Mouse (Mus musculus): Measurements from ENCODE around the gene Stab2. TPM values are rescaled to one million over a fixed set of nuclear protein-coding genes. Genes with fewer than 3 reads are reported as not detected.

Gene Stab2
- total RNA-seq, 2 experiments from 2014 or later, result 0.04 to 1.9 TPM

- no peak for ATAC-seq (ENCODE audit: poor library complexity, severe bottlenecking)
Observed at GRCm38 (mm10) chr10:86907043-86907442, 100.8 kb downstream of the Stab2 start.

GRCm38 (mm10) chr10:86895531-86895930, 112.3 kb downstream of the Stab2 start:
- no peak for ATAC-seq (ENCODE audit: poor library complexity, severe bottlenecking)

GRCm38 (mm10) chr10:86891066-86891465, 116.8 kb downstream of the Stab2 start:
- ATAC-seq (ENCODE audit: poor library complexity, severe bottlenecking), result no peak

GRCm38 (mm10) chr10:86890166-86890930, 117.5 kb downstream of the Stab2 start:
- no peak for ATAC-seq (ENCODE audit: poor library complexity, severe bottlenecking)

- ATAC-seq (ENCODE audit: poor library complexity, severe bottlenecking), result no peak
Observed at GRCm38 (mm10) chr10:86889440-86889839, 118.4 kb downstream of the Stab2 start.

GRCm38 (mm10) chr10:86886434-86886833, 121.4 kb downstream of the Stab2 start:
- peak; percentile 21; the same call in 1 of the 2 replicates for ATAC-seq (ENCODE audit: poor library complexity, severe bottlenecking)

- ATAC-seq (ENCODE audit: poor library complexity, severe bottlenecking), result no peak
Observed at GRCm38 (mm10) chr10:86881448-86881847, 126.4 kb downstream of the Stab2 start.

- no peak for ATAC-seq (ENCODE audit: poor library complexity, severe bottlenecking)
Observed at GRCm38 (mm10) chr10:86880071-86880806, 127.6 kb downstream of the Stab2 start.

GRCm38 (mm10) chr10:86878721-86879120, 129.1 kb downstream of the Stab2 start:
- ATAC-seq (ENCODE audit: poor library complexity, severe bottlenecking), result no peak

GRCm38 (mm10) chr10:86872591-86872990, 135.2 kb downstream of the Stab2 start:
- ATAC-seq (ENCODE audit: poor library complexity, severe bottlenecking), result no peak

GRCm38 (mm10) chr10:86872121-86872520, 135.7 kb downstream of the Stab2 start:
- no peak for ATAC-seq (ENCODE audit: poor library complexity, severe bottlenecking)

- ATAC-seq (ENCODE audit: poor library complexity, severe bottlenecking), result no peak; the same call in 1 of the 2 replicates
Observed at GRCm38 (mm10) chr10:86863429-86863828, 144.4 kb downstream of the Stab2 start.

- ATAC-seq (ENCODE audit: poor library complexity, severe bottlenecking), result no peak
Observed at GRCm38 (mm10) chr10:86862496-86862895, 145.3 kb downstream of the Stab2 start.

GRCm38 (mm10) chr10:86860396-86860795, 147.4 kb downstream of the Stab2 start:
- ATAC-seq (ENCODE audit: poor library complexity, severe bottlenecking), result no peak

- no peak for ATAC-seq (ENCODE audit: poor library complexity, severe bottlenecking)
Observed at GRCm38 (mm10) chr10:86853433-86853832, 154.4 kb downstream of the Stab2 start.

GRCm38 (mm10) chr10:86852160-86852559, 155.7 kb downstream of the Stab2 start:
- ATAC-seq (ENCODE audit: poor library complexity, severe bottlenecking), result no peak

GRCm38 (mm10) chr10:86849508-86849907, 158.3 kb downstream of the Stab2 start:
- ATAC-seq (ENCODE audit: poor library complexity, severe bottlenecking), result no peak

- ATAC-seq (ENCODE audit: poor library complexity, severe bottlenecking), result no peak
Observed at GRCm38 (mm10) chr10:86849087-86849486, 158.7 kb downstream of the Stab2 start.

GRCm38 (mm10) chr10:86846926-86847467, 160.8 kb downstream of the Stab2 start:
- peak; percentile 66 for ATAC-seq (ENCODE audit: poor library complexity, severe bottlenecking)

GRCm38 (mm10) chr10:86842659-86843058, 165.2 kb downstream of the Stab2 start:
- no peak for ATAC-seq (ENCODE audit: poor library complexity, severe bottlenecking)

GRCm38 (mm10) chr10:86838827-86839226, 169.0 kb downstream of the Stab2 start:
- no peak for ATAC-seq (ENCODE audit: poor library complexity, severe bottlenecking)

GRCm38 (mm10) chr10:86836784-86837183, 171.0 kb downstream of the Stab2 start:
- ATAC-seq (ENCODE audit: poor library complexity, severe bottlenecking), result no peak

Data from megakaryocyte, adult 5-6 weeks (primary cell).